Mouse (Mus musculus) neural tube, embryonic 15.5 days (tissue): ENCODE results near the gene Ube2s. TPM values are rescaled to one million over a fixed set of nuclear protein-coding genes. Genes with fewer than 3 reads are reported as not detected.
"Not testable (repeated sequence)": the region's sequence is repeated elsewhere in the genome, so short reads cannot be mapped to it uniquely, and the experiment has no call there.

Source experiments
- ATAC-seq: fragments of 200-750 bp; cut with Nextera tagmentation; 2 replicates; pipeline ENCODE4 v1.8.0; 2017; ENCODE audit warnings: mild to moderate bottlenecking, moderate TSS enrichment, moderate library complexity; ENCODE audit not compliant: low FRiP score
- H3K27ac ChIP-seq: fragments of 300-500 bp; sonication (generic); replicated peaks from 2 replicates; pipeline ENCODE4 v1.5.1; 2015; ENCODE audit warnings: mild to moderate bottlenecking, inconsistent platforms
- H3K27me3 ChIP-seq: fragments of 300-500 bp; sonication (generic); replicated peaks from 2 replicates; pipeline ENCODE4 v1.6.1; 2015; ENCODE audit warnings: inconsistent platforms
- H3K36me3 ChIP-seq: fragments of 300-500 bp; sonication (generic); 2 replicates; pipeline ENCODE4 v1.6.1; 2015; ENCODE audit warnings: inconsistent platforms
- H3K4me1 ChIP-seq: fragments of 300-500 bp; sonication (generic); 2 replicates; pipeline ENCODE4 v1.6.1; 2015; ENCODE audit warnings: inconsistent platforms
- H3K4me2 ChIP-seq: fragments of 300-500 bp; sonication (generic); 2 replicates; pipeline ENCODE4 v1.6.1; 2015; ENCODE audit warnings: inconsistent platforms, mild to moderate bottlenecking, moderate library complexity
- H3K4me3 ChIP-seq: fragments of 300-500 bp; sonication (generic); replicated peaks from 2 replicates; pipeline ENCODE4 v1.5.1; 2015; ENCODE audit warnings: mild to moderate bottlenecking, inconsistent platforms
- H3K9ac ChIP-seq: fragments of 300-500 bp; sonication (generic); replicated peaks from 2 replicates; pipeline ENCODE4 v1.6.1; 2015; ENCODE audit warnings: mild to moderate bottlenecking, inconsistent platforms
- H3K9me3 ChIP-seq: fragments of 300-500 bp; sonication (generic); replicated peaks from 2 replicates; pipeline ENCODE4 v1.6.1; 2016; ENCODE audit warnings: inconsistent platforms
- WGBS: fragments of 180-500 bp; shearing (Covaris S2); methylation state at CpG from one replicate; pipeline ENCODE4 v1.1.7; 2015; ENCODE audit warnings: mixed read lengths; 5-methylcytosine and 5-hydroxymethylcytosine counted together
- polyA plus RNA-seq: library from polyadenylated mRNA; unstranded; fragments of >200 nt; fragmentation: Nextera tagmentation; extraction: Ambion mirVana; gene quantifications from 2 replicates; pipeline ENCODE4 v1.2.1, GENCODE M21; 2015

Gene Ube2s
- polyA plus RNA-seq, 1 experiment from 2014 or later, result 252 TPM

- H3K27me3 ChIP-seq, result 0 out of 2 replicates have a peak, but pooled peaks cover 4% of the 10 kb centered on the region
- WGBS, result 1% methylated on average over 34 of the region's 34 CpGs
Measured at GRCm38 (mm10) chr7:4843604-4844244, 31.3 kb upstream of the Ube2s start.

GRCm38 (mm10) chr7:4842634-4843131 lies 30.3 kb upstream of the Ube2s start:
- Histone ChIP-seq H3K9me3 (no peaks in the 10 kb centered on the region), H3K36me3 (no peaks in the 10 kb centered on the region), H3K9ac (peak overlapping the region; percentile 73), H3K4me2 (peak overlapping the region; percentile 80), H3K27ac (peak overlapping the region; percentile 87), H3K27me3 (0 out of 2 replicates have a peak, but pooled peaks cover 4% of the 10 kb centered on the region), H3K4me3 (peak overlapping the region; percentile 49), H3K4me1 (peaks cover 37% of the 10 kb centered on the region)
- peak; percentile 71 for ATAC-seq
- WGBS, result under 1% methylated on average over 16 of the region's 16 CpGs

More at GRCm38 (mm10) chr7:4843604-4844244, 31.3 kb upstream of the Ube2s start:
- peak overlapping the region; percentile 80 for H3K4me2 ChIP-seq
- H3K9me3 ChIP-seq, result no peaks in the 10 kb centered on the region
- peak overlapping the region; percentile 87 for H3K27ac ChIP-seq
- peak; percentile 58 for ATAC-seq
- peak overlapping the region; percentile 49 for H3K4me3 ChIP-seq
- peak overlapping the region; percentile 73 for H3K9ac ChIP-seq
- H3K36me3 ChIP-seq, result no peaks in the 10 kb centered on the region
- peaks cover 37% of the 10 kb centered on the region for H3K4me1 ChIP-seq

- Histone ChIP-seq H3K4me3 (peak overlapping the region; percentile 49), H3K4me1 (peaks cover 39% of the 10 kb centered on the region), H3K9me3 (no peaks in the 10 kb centered on the region), H3K27ac (peak overlapping the region; percentile 87), H3K4me2 (peak overlapping the region; percentile 80), H3K9ac (peak overlapping the region; percentile 20), H3K27me3 (0 out of 2 replicates have a peak, but pooled peaks cover 2% of the 10 kb centered on the region), H3K36me3 (no peaks in the 10 kb centered on the region)
- ATAC-seq, result 0 out of 2 replicates have a peak, but pooled peaks have one; percentile 2
- 34% methylated on average over 5 of the region's 5 CpGs for WGBS
Measured at GRCm38 (mm10) chr7:4842077-4842476, 29.7 kb upstream of the Ube2s start.

DNA sequence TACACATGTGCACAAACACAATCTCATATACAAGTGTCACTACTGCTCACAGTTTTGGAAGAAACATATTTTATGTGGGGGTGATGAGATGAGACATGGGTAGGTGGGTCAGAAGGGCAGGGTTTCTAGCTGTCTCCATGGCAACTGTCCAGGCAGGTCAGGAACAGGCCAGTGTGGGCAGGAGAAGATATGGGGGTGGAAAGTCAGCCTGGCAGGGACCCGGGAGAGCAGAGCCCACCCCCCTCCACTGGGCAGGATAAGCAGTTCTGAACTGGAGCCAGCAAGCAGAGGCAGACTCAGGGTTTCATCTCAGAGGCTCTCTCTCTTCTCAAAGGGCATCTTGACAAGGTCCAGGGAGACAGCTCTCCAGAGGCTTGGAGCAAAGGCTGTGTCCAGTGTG lies 25.2 kb upstream of the Ube2s start:
- ATAC-seq, result no peak
- Histone ChIP-seq H3K9me3 (no peaks in the 10 kb centered on the region), H3K27me3 (peaks cover 6% of the 10 kb centered on the region), H3K4me2 (no peak overlapping the region), H3K36me3 (0 out of 2 replicates have a peak, but pooled peaks cover 3% of the 10 kb centered on the region), H3K27ac (no peak overlapping the region), H3K4me3 (no peak overlapping the region), H3K9ac (no peak overlapping the region), H3K4me1 (peaks cover 31% of the 10 kb centered on the region)
- WGBS, result 13% methylated on average over 1 of the region's 1 CpGs

GRCm38 (mm10) chr7:4836351-4836792 lies 24.0 kb upstream of the Ube2s start:
- peak overlapping the region; percentile 71 for H3K9ac ChIP-seq
- ATAC-seq, result peak; percentile 93
- under 1% methylated on average over 51 of the region's 51 CpGs for WGBS

GRCm38 (mm10) chr7:4835631-4836327 lies 23.4 kb upstream of the Ube2s start:
- H3K9me3 ChIP-seq, result no peaks in the 10 kb centered on the region
- peak overlapping the region; percentile 52 for H3K4me3 ChIP-seq
- H3K4me1 ChIP-seq, result peaks cover 17% of the 10 kb centered on the region
- peak; percentile 63 for ATAC-seq
- 5% methylated on average over 34 of the region's 34 CpGs for WGBS
- H3K9ac ChIP-seq, result peak overlapping the region; percentile 71
- peaks cover 12% of the 10 kb centered on the region for H3K36me3 ChIP-seq
- peak overlapping the region; percentile 89 for H3K4me2 ChIP-seq
- peak overlapping the region; percentile 87 for H3K27ac ChIP-seq
- H3K27me3 ChIP-seq, result peaks cover 15% of the 10 kb centered on the region

More at GRCm38 (mm10) chr7:4836351-4836792, 24.0 kb upstream of the Ube2s start:
- H3K36me3 ChIP-seq, result peaks cover 12% of the 10 kb centered on the region
- peaks cover 19% of the 10 kb centered on the region for H3K4me1 ChIP-seq
- peak overlapping the region; percentile 87 for H3K27ac ChIP-seq
- H3K27me3 ChIP-seq, result peaks cover 14% of the 10 kb centered on the region
- H3K9me3 ChIP-seq, result no peaks in the 10 kb centered on the region
- H3K4me3 ChIP-seq, result peak overlapping the region; percentile 52
- peak overlapping the region; percentile 89 for H3K4me2 ChIP-seq

GRCm38 (mm10) chr7:4830476-4830875 lies 18.1 kb upstream of the Ube2s start:
- H3K4me3 ChIP-seq, result no peak overlapping the region
- no peak overlapping the region for H3K4me2 ChIP-seq
- no peak overlapping the region for H3K27ac ChIP-seq
- H3K9me3 ChIP-seq, result no peaks in the 10 kb centered on the region
- no peak for ATAC-seq
- H3K27me3 ChIP-seq, result peaks cover 15% of the 10 kb centered on the region
- WGBS, result 14% methylated on average over 12 of the region's 12 CpGs
- peaks cover 46% of the 10 kb centered on the region for H3K36me3 ChIP-seq
- H3K9ac ChIP-seq, result no peak overlapping the region
- no peaks in the 10 kb centered on the region; the same call in 1 of the 2 replicates for H3K4me1 ChIP-seq

- no peaks in the 10 kb centered on the region; the same call in 1 of the 2 replicates for H3K27me3 ChIP-seq
- WGBS, result 48% methylated on average over 4 of the region's 4 CpGs
- no peak for ATAC-seq
- no peak overlapping the region for H3K9ac ChIP-seq
- H3K4me1 ChIP-seq, result no peaks in the 10 kb centered on the region
- H3K36me3 ChIP-seq, result peaks cover 34% of the 10 kb centered on the region
- H3K27ac ChIP-seq, result no peak overlapping the region
- no peak overlapping the region for H3K4me2 ChIP-seq
- no peak overlapping the region for H3K4me3 ChIP-seq
- no peaks in the 10 kb centered on the region for H3K9me3 ChIP-seq
Measured at GRCm38 (mm10) chr7:4825365-4825764, 13.0 kb upstream of the Ube2s start.

DNA sequence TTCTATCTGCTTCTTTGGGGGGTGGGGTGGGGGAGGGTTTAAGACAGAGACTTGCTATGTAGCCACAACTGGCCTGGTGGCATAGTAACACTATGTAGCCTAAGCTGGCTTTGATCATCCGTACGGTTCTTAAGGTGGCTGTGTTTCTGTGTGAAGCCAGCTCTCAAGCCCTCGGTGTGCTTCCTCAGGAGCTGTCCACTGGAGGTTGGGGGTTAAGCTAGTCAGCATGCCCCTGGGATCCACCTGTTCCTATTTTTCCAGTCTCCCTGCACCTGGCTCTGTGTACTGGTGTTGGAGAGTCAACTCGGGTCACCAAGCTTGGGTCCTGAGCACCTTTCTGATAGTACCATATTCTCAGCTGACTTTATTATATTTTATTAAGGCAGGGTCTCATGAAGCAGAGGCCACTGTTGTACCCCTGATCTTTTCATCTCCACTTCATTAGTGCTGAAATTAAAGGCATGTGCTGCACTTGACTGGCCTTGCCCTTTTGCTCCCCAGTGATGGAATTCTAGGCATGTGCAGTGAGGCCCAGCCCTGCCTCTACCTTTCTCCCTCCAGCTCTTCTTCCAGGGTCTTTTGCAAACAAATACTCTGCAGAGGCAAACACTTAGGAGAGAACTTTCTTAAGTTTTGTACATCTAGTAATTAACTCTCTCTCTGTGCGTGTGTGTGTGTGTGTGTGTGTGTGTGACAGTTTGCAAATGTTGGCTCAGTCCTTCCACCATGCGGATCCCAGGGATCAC lies 9.9 kb upstream of the Ube2s start:
- Histone ChIP-seq H3K4me2 (no peak overlapping the region), H3K4me1 (no peaks in the 10 kb centered on the region), H3K36me3 (peaks cover 9% of the 10 kb centered on the region; the same call in 1 of the 2 replicates), H3K9ac (no peak overlapping the region), H3K27me3 (no peaks in the 10 kb centered on the region), H3K4me3 (no peak overlapping the region), H3K9me3 (no peaks in the 10 kb centered on the region), H3K27ac (no peak overlapping the region)
- ATAC-seq, result no peak
- WGBS, result 80% methylated on average over 6 of the region's 6 CpGs

DNA sequence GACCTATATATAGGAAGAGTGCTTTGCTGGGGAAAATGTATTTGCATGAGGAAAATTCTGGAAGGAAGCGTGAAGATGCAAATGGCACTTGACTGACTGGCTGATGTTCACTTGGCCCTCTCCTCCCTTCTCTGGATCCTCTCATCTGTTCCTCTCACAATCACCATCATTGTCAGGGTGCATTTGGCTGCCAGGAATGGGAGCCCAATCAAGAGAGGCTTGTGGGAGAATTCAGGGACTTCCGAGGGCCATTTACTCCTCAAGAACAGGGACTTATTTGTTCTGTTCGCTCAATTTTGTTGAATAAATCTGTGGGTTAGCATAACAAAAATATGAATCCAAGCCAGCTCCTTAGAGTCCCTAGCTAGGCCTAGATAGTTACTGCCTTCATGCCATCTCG lies 9.3 kb upstream of the Ube2s start:
- no peak overlapping the region for H3K4me3 ChIP-seq
- no peak for ATAC-seq
- 84% methylated on average over 4 of the region's 4 CpGs for WGBS

GRCm38 (mm10) chr7:4820925-4821324 lies 8.5 kb upstream of the Ube2s start:
- H3K9ac ChIP-seq, H3K9me3 ChIP-seq, H3K4me1 ChIP-seq, H3K4me3 ChIP-seq, H3K27me3 ChIP-seq, H3K27ac ChIP-seq, H3K36me3 ChIP-seq, H3K4me2 ChIP-seq, ATAC-seq: not testable (repeated sequence)
- whole genome bisulfite sequencing, result 97% methylated on average over 7 of the region's 7 CpGs

More for the DNA sequence above, 9.3 kb upstream of the Ube2s start:
- Histone ChIP-seq H3K27ac (no peak overlapping the region), H3K36me3 (peaks cover 3% of the 10 kb centered on the region; the same call in 1 of the 2 replicates), H3K9ac (no peak overlapping the region), H3K4me2 (no peak overlapping the region), H3K27me3 (no peaks in the 10 kb centered on the region), H3K4me1 (no peaks in the 10 kb centered on the region), H3K9me3 (no peaks in the 10 kb centered on the region)
